Mouse (Mus musculus): Measurements from ENCODE around the gene Itga9. TPM values are rescaled to one million over a fixed set of nuclear protein-coding genes. Genes with fewer than 3 reads are reported as not detected.

The Itga9 gene
- polyA plus RNA-seq, 1 experiment from 2014 or later: 6.2 TPM

DNA sequence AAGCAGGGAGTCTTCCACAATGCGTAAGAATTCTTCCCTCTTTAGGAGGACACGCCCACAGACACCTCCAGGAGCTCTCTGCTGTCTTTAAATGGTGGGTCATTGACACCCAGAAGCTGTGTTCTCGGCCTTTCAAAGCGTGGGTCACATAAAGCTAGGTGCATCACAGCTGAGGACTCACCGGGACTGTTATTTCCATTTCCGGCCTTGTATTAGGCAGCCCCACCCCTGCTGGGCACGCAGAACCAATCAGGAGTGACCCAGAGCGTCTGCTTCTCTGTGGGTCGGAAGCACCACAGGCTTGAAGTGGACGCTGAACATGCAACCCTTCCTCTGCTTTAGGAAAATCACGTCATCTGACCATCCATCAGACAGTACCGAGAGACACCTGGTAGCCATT, 255.7 kb downstream of the Itga9 start:
- WGBS: 71% methylated on average over 12 of the region's 12 CpGs
- ATAC-seq (replicated peaks; ENCODE audit: low FRiP score) (no peak), DNase-seq (ENCODE audit: low spot score) (no peak)
- no peaks in the 10 kb centered on the region for H3K9me3 ChIP-seq (ENCODE audit: control insufficient read depth, low read length)
- no peak overlapping the region for H3K9ac ChIP-seq (ENCODE audit: low read depth, low read length)
- peaks cover 2% of the 10 kb centered on the region; the same call in 1 of the 2 replicates for H3K4me1 ChIP-seq (replicated peaks; ENCODE audit: control insufficient read depth, insufficient read depth, low read length)
- H3K4me2 ChIP-seq: no peak overlapping the region
- H3K27ac ChIP-seq (ENCODE audit: low read depth, low read length): no peak overlapping the region
- H3K4me3 ChIP-seq (ENCODE audit: low read depth, low read length): no peak overlapping the region
- no peaks in the 10 kb centered on the region for H3K27me3 ChIP-seq (replicated peaks; ENCODE audit: control insufficient read depth, insufficient read depth, low read length)
- no peaks in the 10 kb centered on the region for H3K36me3 ChIP-seq (ENCODE audit: control insufficient read depth, insufficient read depth, low read length)

DNA sequence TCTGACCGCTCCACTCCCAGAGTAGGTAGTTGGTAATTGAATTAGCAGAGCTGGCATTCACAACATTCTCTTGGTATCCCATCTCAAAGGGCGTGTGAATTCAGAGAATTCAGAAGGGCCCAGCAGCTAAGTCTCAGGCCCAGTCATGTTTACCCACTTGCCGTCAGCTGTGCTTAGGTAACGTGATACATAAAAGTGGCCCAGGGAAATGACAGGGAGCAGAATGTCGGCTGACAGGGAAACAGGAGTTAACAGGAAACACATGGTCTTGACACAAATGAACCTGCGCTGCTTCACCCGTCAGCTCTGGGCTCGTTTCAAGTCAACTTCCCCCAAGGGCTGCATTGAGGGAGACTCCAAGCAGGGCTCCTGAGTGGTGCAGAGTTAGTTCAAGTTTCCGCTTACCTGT, 256.4 kb downstream of the Itga9 start:
- Histone ChIP-seq H3K4me1 (replicated peaks; ENCODE audit: control insufficient read depth, insufficient read depth, low read length) (peaks cover 2% of the 10 kb centered on the region; the same call in 1 of the 2 replicates), H3K4me3 (ENCODE audit: low read depth, low read length) (no peak overlapping the region), H3K36me3 (ENCODE audit: control insufficient read depth, insufficient read depth, low read length) (no peaks in the 10 kb centered on the region), H3K27me3 (replicated peaks; ENCODE audit: control insufficient read depth, insufficient read depth, low read length) (no peaks in the 10 kb centered on the region), H3K9ac (ENCODE audit: low read depth, low read length) (no peak overlapping the region), H3K4me2 (no peak overlapping the region), H3K27ac (ENCODE audit: low read depth, low read length) (no peak overlapping the region), H3K9me3 (ENCODE audit: control insufficient read depth, low read length) (no peaks in the 10 kb centered on the region)
- 42% methylated on average over 9 of the region's 9 CpGs for WGBS
- no peak for DNase-seq (ENCODE audit: low spot score)
- no peak for ATAC-seq (replicated peaks; ENCODE audit: low FRiP score)

DNA sequence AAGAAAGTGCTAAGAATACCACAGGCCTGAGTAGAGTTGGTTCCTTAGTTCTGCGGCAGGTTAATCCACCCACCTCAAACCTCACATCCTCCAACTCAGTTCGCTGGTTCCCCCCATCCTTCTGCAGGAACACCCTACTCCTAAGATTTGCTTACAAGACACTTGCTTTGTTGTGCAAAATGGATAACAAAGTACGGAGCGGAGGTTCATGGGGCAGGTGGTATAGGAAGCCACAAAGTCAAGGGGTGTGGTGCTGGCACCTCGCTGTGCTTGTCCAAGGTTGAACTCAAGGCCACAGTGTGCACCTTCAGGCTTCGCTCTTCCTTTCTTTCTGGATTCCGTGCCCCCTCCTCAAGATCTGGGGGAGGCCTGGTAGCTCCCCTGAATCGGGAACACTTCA, 257.0 kb downstream of the Itga9 start:
- H3K4me3 ChIP-seq (ENCODE audit: low read depth, low read length): no peak overlapping the region
- no peak for DNase-seq (ENCODE audit: low spot score)
- no peak overlapping the region for H3K4me2 ChIP-seq
- ATAC-seq (replicated peaks; ENCODE audit: low FRiP score): no peak
- no peaks in the 10 kb centered on the region for H3K9me3 ChIP-seq (ENCODE audit: control insufficient read depth, low read length)
- no peak overlapping the region for H3K27ac ChIP-seq (ENCODE audit: low read depth, low read length)
- H3K9ac ChIP-seq (ENCODE audit: low read depth, low read length): no peak overlapping the region
- no peaks in the 10 kb centered on the region for H3K27me3 ChIP-seq (replicated peaks; ENCODE audit: control insufficient read depth, insufficient read depth, low read length)
- H3K36me3 ChIP-seq (ENCODE audit: control insufficient read depth, insufficient read depth, low read length): no peaks in the 10 kb centered on the region
- H3K4me1 ChIP-seq (replicated peaks; ENCODE audit: control insufficient read depth, insufficient read depth, low read length): peaks cover 2% of the 10 kb centered on the region; the same call in 1 of the 2 replicates
- WGBS: 84% methylated on average over 8 of the region's 8 CpGs

DNA sequence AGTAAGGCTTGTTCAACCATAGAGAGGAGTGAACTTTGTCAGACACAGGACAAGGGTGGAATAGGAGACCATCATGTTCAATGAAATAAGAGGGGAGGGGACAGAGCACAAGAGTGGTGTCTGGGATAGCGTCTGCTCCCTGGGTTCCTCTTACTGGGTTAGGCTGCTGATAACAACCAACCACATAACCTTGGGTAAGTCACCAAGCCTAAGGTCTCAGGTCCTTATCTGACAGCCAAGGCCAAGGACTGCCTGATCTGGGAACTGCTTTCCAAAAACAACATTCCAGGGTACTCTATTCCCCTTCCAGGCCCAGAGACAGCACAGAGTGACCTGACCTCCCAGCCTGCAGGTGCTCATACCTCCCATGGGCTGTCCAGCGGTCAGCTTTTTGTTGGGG, 260.5 kb downstream of the Itga9 start:
- 64% methylated on average over 2 of the region's 2 CpGs for WGBS
- Histone ChIP-seq H3K27me3 (replicated peaks; ENCODE audit: control insufficient read depth, insufficient read depth, low read length) (no peaks in the 10 kb centered on the region), H3K9ac (ENCODE audit: low read depth, low read length) (no peak overlapping the region), H3K9me3 (ENCODE audit: control insufficient read depth, low read length) (no peaks in the 10 kb centered on the region), H3K36me3 (ENCODE audit: control insufficient read depth, insufficient read depth, low read length) (no peaks in the 10 kb centered on the region), H3K4me1 (replicated peaks; ENCODE audit: control insufficient read depth, insufficient read depth, low read length) (no peaks in the 10 kb centered on the region; the same call in 1 of the 2 replicates), H3K4me3 (ENCODE audit: low read depth, low read length) (no peak overlapping the region), H3K27ac (ENCODE audit: low read depth, low read length) (no peak overlapping the region), H3K4me2 (no peak overlapping the region)
- ATAC-seq (replicated peaks; ENCODE audit: low FRiP score) (no peak; the same call in 1 of the 2 replicates), DNase-seq (ENCODE audit: low spot score) (no peak)

DNA sequence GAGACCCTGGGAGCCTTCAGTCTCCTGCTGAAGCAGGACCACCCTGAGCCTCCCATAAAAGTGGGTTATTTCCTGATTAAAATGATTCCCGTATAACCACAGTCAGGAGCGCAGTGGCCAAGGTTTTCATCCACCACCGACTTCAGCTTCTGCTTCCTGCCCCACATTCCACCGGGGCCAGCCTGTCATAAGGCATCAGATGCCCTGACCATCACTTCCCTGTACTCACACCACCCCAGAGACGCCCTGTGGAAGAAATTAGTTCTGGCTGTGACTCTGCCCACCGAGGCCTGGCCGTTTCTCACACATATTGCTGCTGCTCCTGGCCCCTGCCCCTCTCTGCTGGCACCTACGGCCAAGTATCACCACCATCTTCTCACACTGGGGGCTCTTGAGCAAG, 261.4 kb downstream of the Itga9 start:
- ATAC-seq (replicated peaks; ENCODE audit: low FRiP score): no peak
- Histone ChIP-seq H3K36me3 (ENCODE audit: control insufficient read depth, insufficient read depth, low read length) (no peaks in the 10 kb centered on the region), H3K27me3 (replicated peaks; ENCODE audit: control insufficient read depth, insufficient read depth, low read length) (no peaks in the 10 kb centered on the region), H3K9ac (ENCODE audit: low read depth, low read length) (no peak overlapping the region), H3K4me3 (ENCODE audit: low read depth, low read length) (no peak overlapping the region), H3K27ac (ENCODE audit: low read depth, low read length) (no peak overlapping the region), H3K4me2 (no peak overlapping the region), H3K9me3 (ENCODE audit: control insufficient read depth, low read length) (no peaks in the 10 kb centered on the region), H3K4me1 (replicated peaks; ENCODE audit: control insufficient read depth, insufficient read depth, low read length) (no peaks in the 10 kb centered on the region)
- DNase-seq (ENCODE audit: low spot score): no peak
- WGBS: 64% methylated on average over 8 of the region's 8 CpGs

DNA sequence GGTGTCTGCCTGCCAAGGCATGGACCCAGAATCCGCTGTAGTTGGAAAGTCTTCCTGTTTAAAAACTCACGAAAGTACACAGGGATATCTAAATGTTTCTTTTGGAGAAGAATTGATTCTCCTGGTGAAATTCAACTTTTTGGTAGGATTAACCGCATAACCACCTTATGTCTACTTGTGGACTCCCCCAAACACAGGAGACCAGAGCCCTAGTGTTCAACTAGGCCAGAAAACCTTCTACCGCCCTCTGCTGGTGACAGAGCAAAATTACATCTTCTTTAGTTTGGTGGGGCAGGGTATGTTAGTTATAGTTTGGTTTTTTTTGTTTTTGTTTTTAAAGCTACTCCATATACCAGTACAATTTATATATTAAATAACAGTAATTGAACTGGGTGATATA, 264.6 kb downstream of the Itga9 start:
- ATAC-seq (replicated peaks; ENCODE audit: low FRiP score) (no peak), DNase-seq (ENCODE audit: low spot score) (no peak)
- H3K27me3 ChIP-seq (replicated peaks; ENCODE audit: control insufficient read depth, insufficient read depth, low read length): no peaks in the 10 kb centered on the region

DNA sequence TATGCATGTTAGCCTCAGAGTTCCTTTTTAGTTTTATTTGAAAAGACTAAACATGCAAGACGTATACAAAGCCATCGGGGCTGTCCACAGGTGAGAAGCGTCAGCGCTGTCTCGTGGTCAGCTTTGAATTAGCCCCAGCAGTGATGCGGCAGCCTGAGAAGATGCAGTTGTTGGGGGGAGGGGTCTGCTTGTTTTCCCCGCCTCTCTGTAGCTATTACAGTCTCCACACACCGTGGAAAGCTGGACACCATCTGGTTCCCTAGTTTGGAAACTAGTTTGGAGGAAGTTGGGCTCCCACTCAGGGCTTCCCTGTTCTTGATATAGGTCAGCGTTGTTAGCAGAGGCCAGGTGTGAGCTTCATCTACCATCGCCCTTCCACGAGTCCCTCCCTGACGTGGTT, 266.5 kb downstream of the Itga9 start:
- Histone ChIP-seq H3K9ac (ENCODE audit: low read depth, low read length) (no peak overlapping the region), H3K4me1 (replicated peaks; ENCODE audit: control insufficient read depth, insufficient read depth, low read length) (peaks cover 3% of the 10 kb centered on the region; the same call in 1 of the 2 replicates), H3K27ac (ENCODE audit: low read depth, low read length) (no peak overlapping the region), H3K4me2 (no peak overlapping the region), H3K36me3 (ENCODE audit: control insufficient read depth, insufficient read depth, low read length) (no peaks in the 10 kb centered on the region; the same call in 1 of the 2 replicates), H3K4me3 (ENCODE audit: low read depth, low read length) (no peak overlapping the region), H3K27me3 (replicated peaks; ENCODE audit: control insufficient read depth, insufficient read depth, low read length) (no peaks in the 10 kb centered on the region), H3K9me3 (ENCODE audit: control insufficient read depth, low read length) (no peaks in the 10 kb centered on the region)
- 82% methylated on average over 12 of the region's 12 CpGs for WGBS
- no peak for ATAC-seq (replicated peaks; ENCODE audit: low FRiP score)
- no peak for DNase-seq (ENCODE audit: low spot score)

More for the DNA sequence above, 264.6 kb downstream of the Itga9 start:
- Histone ChIP-seq H3K4me1 (replicated peaks; ENCODE audit: control insufficient read depth, insufficient read depth, low read length) (0 out of 2 replicates have a peak, but pooled peaks cover 3% of the 10 kb centered on the region), H3K4me3 (ENCODE audit: low read depth, low read length) (no peak overlapping the region), H3K9me3 (ENCODE audit: control insufficient read depth, low read length) (no peaks in the 10 kb centered on the region), H3K36me3 (ENCODE audit: control insufficient read depth, insufficient read depth, low read length) (no peaks in the 10 kb centered on the region), H3K9ac (ENCODE audit: low read depth, low read length) (no peak overlapping the region), H3K4me2 (no peak overlapping the region), H3K27ac (ENCODE audit: low read depth, low read length) (no peak overlapping the region)
- 51% methylated on average over 4 of the region's 4 CpGs for WGBS

DNA sequence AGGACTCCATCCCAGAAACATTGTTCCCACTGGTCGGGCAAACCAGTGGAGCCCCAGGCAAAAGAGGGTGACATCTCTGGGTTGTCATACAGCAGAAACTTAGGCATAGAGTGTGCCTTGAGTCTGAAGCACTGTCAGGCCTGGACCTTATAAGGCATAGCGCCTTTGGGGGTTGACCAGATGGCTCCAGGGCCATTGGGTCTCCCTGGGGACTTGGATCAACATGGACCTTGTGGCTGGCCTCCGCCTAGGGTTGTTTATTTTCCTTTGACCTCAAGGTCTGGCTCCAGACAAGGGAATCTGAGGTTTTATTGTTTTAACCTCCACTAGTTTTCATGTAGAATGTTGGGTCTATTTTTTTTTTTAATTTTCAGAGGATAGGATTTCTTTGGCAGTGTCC, 267.1 kb downstream of the Itga9 start:
- Histone ChIP-seq H3K9me3 (ENCODE audit: control insufficient read depth, low read length) (no peaks in the 10 kb centered on the region), H3K4me2 (no peak overlapping the region), H3K4me1 (replicated peaks; ENCODE audit: control insufficient read depth, insufficient read depth, low read length) (peaks cover 3% of the 10 kb centered on the region; the same call in 1 of the 2 replicates), H3K4me3 (ENCODE audit: low read depth, low read length) (no peak overlapping the region), H3K9ac (ENCODE audit: low read depth, low read length) (no peak overlapping the region), H3K27me3 (replicated peaks; ENCODE audit: control insufficient read depth, insufficient read depth, low read length) (no peaks in the 10 kb centered on the region), H3K36me3 (ENCODE audit: control insufficient read depth, insufficient read depth, low read length) (no peaks in the 10 kb centered on the region; the same call in 1 of the 2 replicates), H3K27ac (ENCODE audit: low read depth, low read length) (no peak overlapping the region)
- 81% methylated on average over 3 of the region's 3 CpGs for WGBS
- DNase-seq (ENCODE audit: low spot score) (no peak), ATAC-seq (replicated peaks; ENCODE audit: low FRiP score) (no peak)

DNA sequence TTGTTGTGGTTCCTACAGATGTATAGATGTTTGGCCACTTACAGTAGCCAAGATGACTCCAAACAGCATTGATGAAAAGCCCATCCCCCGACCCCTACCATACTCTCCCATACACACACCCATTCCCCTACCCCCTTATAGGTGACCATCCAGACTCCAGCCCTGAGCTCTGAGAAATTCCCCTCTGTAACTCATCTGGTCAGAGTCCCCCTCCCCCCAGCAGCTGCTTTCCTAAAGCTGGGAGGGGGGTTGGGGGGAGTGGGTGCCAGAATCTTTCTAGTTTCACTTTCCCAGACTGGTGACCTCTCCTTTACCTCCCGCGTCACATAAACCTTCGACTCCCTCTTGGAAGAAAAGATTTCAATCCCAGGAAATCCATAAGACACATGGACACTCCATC, 269.2 kb downstream of the Itga9 start:
- H3K4me1 ChIP-seq (replicated peaks; ENCODE audit: control insufficient read depth, insufficient read depth, low read length): peaks cover 3% of the 10 kb centered on the region; the same call in 1 of the 2 replicates
- no peak overlapping the region for H3K27ac ChIP-seq (ENCODE audit: low read depth, low read length)
- DNase-seq (ENCODE audit: low spot score) (no peak), ATAC-seq (replicated peaks; ENCODE audit: low FRiP score) (no peak)
- H3K36me3 ChIP-seq (ENCODE audit: control insufficient read depth, insufficient read depth, low read length): no peaks in the 10 kb centered on the region; the same call in 1 of the 2 replicates
- no peak overlapping the region for H3K4me2 ChIP-seq
- H3K9me3 ChIP-seq (ENCODE audit: control insufficient read depth, low read length): no peaks in the 10 kb centered on the region
- no peaks in the 10 kb centered on the region for H3K27me3 ChIP-seq (replicated peaks; ENCODE audit: control insufficient read depth, insufficient read depth, low read length)
- WGBS: 65% methylated on average over 4 of the region's 4 CpGs
- no peak overlapping the region for H3K9ac ChIP-seq (ENCODE audit: low read depth, low read length)
- no peak overlapping the region for H3K4me3 ChIP-seq (ENCODE audit: low read depth, low read length)

All from liver, embryonic 11.5 days (tissue).